Mouse (Mus musculus): Measurements from ENCODE around the gene Sdad1.

DNA sequence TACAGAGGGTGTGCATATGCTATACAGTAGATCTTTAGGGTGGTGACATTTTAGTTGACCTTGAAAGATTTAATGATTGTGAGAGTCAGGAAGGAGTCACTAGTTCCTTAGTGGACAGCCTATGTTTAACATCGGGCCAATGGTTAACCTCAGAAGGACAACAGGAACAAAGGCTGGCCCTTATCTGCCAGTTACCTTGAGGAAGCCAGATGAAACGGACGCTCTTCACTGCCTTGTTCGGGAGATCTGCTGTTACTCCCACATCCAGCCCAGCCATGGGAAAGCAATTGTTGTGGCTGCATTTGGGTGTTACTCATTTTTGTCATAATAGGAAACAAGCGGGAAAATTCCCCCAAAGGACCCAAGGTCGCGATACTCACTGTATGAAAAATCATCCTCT, 3.5 kb upstream of the Sdad1 start:
- TF ChIP-seq POLR2A (IDR thresholded peaks at IDR 0.05; ENCODE audit: borderline replicate concordance, extremely low read depth, low read depth, low read length) = no peak
- no peak for TF ChIP-seq CTCF (IDR thresholded peaks at IDR 0.05; ENCODE audit: insufficient read depth, low read length)

Data from lung, adult 2 months (tissue).